Mouse (Mus musculus) olfactory bulb, adult 2 months (tissue): ENCODE results near the gene Dnah2.

Source experiments
- CTCF ChIP-seq: fragments of 200-500 bp; IDR thresholded peaks from 2 replicates; pipeline ENCODE4 v1.5.1; 2012; ENCODE audit warnings: low read depth, mild to moderate bottlenecking, low read length, moderate library complexity; ENCODE audit not compliant: insufficient read depth
- POLR2A ChIP-seq: fragments of 200-500 bp; IDR thresholded peaks from 2 replicates; pipeline ENCODE4 v1.6.1; 2012; ENCODE audit warnings: mild to moderate bottlenecking, low read depth, low read length, moderate library complexity; ENCODE audit not compliant: insufficient read depth

DNA sequence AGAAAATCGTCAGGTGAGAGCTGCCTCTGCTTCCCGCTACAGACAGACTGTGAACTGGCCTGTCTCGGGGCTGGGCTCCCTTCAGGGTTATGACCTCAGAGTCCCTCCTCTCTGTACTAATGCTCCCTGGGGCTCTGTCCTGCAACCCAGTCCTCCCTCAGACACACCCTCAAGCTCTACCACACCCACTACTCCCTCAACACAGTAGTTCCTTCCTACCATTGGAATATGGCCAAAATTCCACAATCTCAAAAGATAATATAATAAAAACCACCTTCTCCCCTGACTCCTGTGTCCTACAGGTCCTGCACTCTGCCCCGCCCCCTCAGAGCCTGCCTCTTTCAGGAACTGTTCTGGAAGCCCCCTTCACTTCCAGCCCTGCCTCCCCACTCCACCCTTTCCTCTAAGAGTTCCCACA lies 45.0 kb downstream of the Dnah2 start:
- TF ChIP-seq CTCF (no peak), POLR2A (no peak)
